Mouse (Mus musculus): ENCODE results near the gene Des. TPM values are rescaled to one million over a fixed set of nuclear protein-coding genes. Genes with fewer than 3 reads are reported as not detected.

Gene Des
- polyA plus RNA-seq, 1 experiment from 2014 or later = 2.9 TPM

DNA sequence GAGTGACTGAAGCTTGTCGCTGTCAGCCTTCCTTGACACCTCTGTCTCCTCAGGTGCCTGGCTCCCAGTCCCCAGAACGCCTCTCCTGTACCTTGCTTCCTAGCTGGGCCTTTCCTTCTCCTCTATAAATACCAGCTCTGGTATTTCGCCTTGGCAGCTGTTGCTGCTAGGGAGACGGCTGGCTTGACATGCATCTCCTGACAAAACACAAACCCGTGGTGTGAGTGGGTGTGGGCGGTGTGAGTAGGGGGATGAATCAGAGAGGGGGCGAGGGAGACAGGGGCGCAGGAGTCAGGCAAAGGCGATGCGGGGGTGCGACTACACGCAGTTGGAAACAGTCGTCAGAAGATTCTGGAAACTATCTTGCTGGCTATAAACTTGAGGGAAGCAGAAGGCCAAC lies 783 bp upstream of the Des start:
- Histone ChIP-seq H3K4me2 (no peak overlapping the region), H3K27ac (no peak overlapping the region), H3K4me1 (replicated peaks) (peaks cover 12% of the 10 kb centered on the region), H3K27me3 (peaks cover 65% of the 10 kb centered on the region), H3K36me3 (no peaks in the 10 kb centered on the region), H3K4me3 (no peak overlapping the region), H3K9me3 (no peaks in the 10 kb centered on the region), H3K9ac (no peak overlapping the region)
- 74% methylated on average over 13 of the region's 13 CpGs for WGBS
- no peak for ATAC-seq (ENCODE audit: low FRiP score)

DNA sequence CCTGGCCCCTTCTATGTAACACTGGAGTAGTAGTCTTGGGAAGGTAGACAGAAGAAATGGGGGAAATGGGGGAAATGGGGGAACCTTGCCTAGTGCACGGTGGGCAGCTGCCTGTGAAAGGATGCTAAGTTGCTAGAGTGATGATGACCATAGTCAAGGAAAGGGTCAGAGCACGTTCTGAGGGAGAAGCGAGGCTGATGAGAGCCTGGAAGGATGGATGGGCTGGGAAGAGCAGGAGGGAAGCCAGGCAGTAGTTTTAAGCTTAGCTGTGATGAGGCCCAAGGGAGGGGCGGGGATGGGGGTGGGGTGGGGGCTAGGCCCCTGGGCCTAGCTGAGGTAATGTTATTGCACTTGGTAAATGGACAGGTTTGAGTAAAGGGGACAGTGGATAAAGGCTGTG lies 994 bp downstream of the Des start:
- peak overlapping the region; percentile 52; the same call in 1 of the 2 replicates for H3K4me2 ChIP-seq
- H3K4me3 ChIP-seq = no peak overlapping the region
- no peak overlapping the region for H3K27ac ChIP-seq
- H3K9ac ChIP-seq = no peak overlapping the region
- peaks cover 62% of the 10 kb centered on the region for H3K27me3 ChIP-seq
- ATAC-seq (ENCODE audit: low FRiP score) = no peak
- H3K4me1 ChIP-seq (replicated peaks) = peaks cover 12% of the 10 kb centered on the region
- WGBS = 58% methylated on average over 4 of the region's 4 CpGs
- no peaks in the 10 kb centered on the region for H3K9me3 ChIP-seq
- H3K36me3 ChIP-seq = no peaks in the 10 kb centered on the region

GRCm38 (mm10) chr1:75361750-75362149 lies 1.6 kb downstream of the Des start:
- H3K9ac ChIP-seq = no peak overlapping the region
- H3K4me2 ChIP-seq = no peak overlapping the region
- H3K27ac ChIP-seq = no peak overlapping the region
- WGBS = 38% methylated on average over 4 of the region's 4 CpGs
- H3K9me3 ChIP-seq = no peaks in the 10 kb centered on the region
- peaks cover 12% of the 10 kb centered on the region for H3K4me1 ChIP-seq (replicated peaks)
- ATAC-seq (ENCODE audit: low FRiP score) = no peak
- peaks cover 67% of the 10 kb centered on the region for H3K27me3 ChIP-seq
- no peaks in the 10 kb centered on the region for H3K36me3 ChIP-seq
- no peak overlapping the region for H3K4me3 ChIP-seq

GRCm38 (mm10) chr1:75363868-75364267 lies 3.7 kb downstream of the Des start:
- no peak for ATAC-seq (ENCODE audit: low FRiP score)
- WGBS = 94% methylated on average over 3 of the region's 3 CpGs

GRCm38 (mm10) chr1:75365510-75366137 lies 5.5 kb downstream of the Des start:
- Histone ChIP-seq H3K27ac (no peak overlapping the region), H3K9ac (no peak overlapping the region), H3K9me3 (no peaks in the 10 kb centered on the region), H3K4me2 (no peak overlapping the region), H3K4me3 (no peak overlapping the region), H3K36me3 (no peaks in the 10 kb centered on the region), H3K4me1 (replicated peaks) (peaks cover 11% of the 10 kb centered on the region), H3K27me3 (peaks cover 60% of the 10 kb centered on the region)
- no peak for ATAC-seq (ENCODE audit: low FRiP score)
- 66% methylated on average over 14 of the region's 14 CpGs for WGBS

More at GRCm38 (mm10) chr1:75363868-75364267, 3.7 kb downstream of the Des start:
- Histone ChIP-seq H3K36me3 (no peaks in the 10 kb centered on the region), H3K9ac (no peak overlapping the region), H3K4me1 (replicated peaks) (peaks cover 12% of the 10 kb centered on the region), H3K27ac (no peak overlapping the region), H3K27me3 (peaks cover 66% of the 10 kb centered on the region), H3K4me2 (no peak overlapping the region), H3K4me3 (no peak overlapping the region), H3K9me3 (no peaks in the 10 kb centered on the region)

GRCm38 (mm10) chr1:75369360-75369983 lies 9.3 kb downstream of the Des start:
- H3K27me3 ChIP-seq = peaks cover 34% of the 10 kb centered on the region
- no peak overlapping the region for H3K4me3 ChIP-seq
- no peak for ATAC-seq (ENCODE audit: low FRiP score)
- H3K9ac ChIP-seq = no peak overlapping the region
- no peak overlapping the region for H3K4me2 ChIP-seq
- no peak overlapping the region for H3K27ac ChIP-seq
- H3K4me1 ChIP-seq (replicated peaks) = peaks cover 9% of the 10 kb centered on the region
- no peaks in the 10 kb centered on the region for H3K9me3 ChIP-seq
- H3K36me3 ChIP-seq = no peaks in the 10 kb centered on the region
- WGBS = 49% methylated on average over 25 of the region's 25 CpGs

DNA sequence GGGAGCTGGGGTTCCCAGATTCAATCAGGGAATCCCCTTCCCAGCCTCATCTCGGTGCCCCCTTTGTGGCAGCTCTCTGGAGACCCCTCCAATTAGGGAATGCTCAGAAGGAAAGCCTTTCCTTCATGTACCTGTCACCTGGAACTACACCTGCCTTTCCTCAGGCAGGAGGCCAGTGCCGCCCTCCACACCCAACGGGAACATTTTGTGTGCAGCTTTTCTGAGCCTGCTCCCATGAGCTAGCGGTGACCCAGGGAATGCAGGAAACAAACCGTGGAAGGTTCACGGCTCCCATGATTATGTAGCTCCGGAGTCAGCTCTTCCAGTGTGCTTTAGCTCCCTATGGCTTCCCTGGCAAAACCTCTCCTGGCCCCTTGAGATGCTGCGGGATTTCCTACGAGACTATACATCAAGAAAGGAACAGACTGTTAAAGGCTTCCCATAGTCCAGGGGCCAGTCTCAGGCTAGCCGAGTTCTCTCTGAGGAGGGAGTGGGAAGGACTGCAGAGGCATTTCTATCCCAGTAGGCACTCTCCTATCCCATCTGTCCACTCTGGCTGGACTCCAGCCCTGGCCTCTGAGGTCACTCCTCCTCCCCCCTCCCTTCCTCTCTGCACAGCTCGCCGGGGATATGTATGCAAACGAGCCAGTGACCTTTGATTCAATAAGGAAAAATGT lies 10.0 kb downstream of the Des start:
- no peaks in the 10 kb centered on the region for H3K36me3 ChIP-seq
- ATAC-seq (ENCODE audit: low FRiP score) = no peak
- WGBS = 54% methylated on average over 13 of the region's 13 CpGs
- no peak overlapping the region for H3K4me2 ChIP-seq
- no peak overlapping the region for H3K9ac ChIP-seq
- H3K27me3 ChIP-seq = peaks cover 41% of the 10 kb centered on the region
- H3K4me1 ChIP-seq (replicated peaks) = peaks cover 15% of the 10 kb centered on the region
- H3K9me3 ChIP-seq = no peaks in the 10 kb centered on the region
- no peak overlapping the region for H3K27ac ChIP-seq
- no peak overlapping the region for H3K4me3 ChIP-seq

DNA sequence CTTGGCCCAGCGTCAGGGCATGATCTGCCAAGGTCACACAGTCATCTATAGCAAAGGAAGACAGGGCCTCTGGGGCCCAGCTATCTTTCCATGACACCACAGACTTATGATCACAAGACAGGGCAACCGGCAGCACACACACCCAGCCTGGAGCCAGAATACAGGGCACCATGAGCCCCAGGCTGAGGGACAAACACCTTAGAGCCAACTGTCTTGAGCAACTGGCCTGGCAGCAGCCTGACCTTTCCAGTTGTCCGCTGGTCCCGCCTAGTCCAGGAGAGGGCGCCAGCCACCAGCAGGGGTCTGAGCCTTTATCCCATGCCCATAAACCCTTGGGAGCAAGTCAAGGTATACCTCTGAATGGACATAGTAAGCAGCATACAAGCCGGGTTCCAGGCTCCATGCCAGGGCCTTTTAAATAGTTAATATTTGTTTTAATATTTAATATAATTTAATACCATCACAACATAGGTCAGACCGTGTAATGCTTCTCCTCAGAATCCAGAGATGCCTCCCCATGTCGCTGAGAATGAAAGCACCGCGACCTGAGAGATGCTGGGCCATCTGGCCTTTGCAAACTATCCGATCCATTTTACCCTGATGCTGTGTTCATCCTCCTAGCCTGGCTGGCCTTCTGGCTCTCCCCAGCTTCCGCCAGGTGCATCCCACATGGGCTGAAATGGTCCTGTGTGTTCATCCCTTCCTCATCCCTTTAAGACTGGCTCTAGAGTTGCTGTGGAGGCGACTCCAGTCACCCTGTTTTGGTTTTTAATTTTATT lies 11.4 kb downstream of the Des start:
- Histone ChIP-seq H3K4me2 (no peak overlapping the region), H3K27me3 (peaks cover 49% of the 10 kb centered on the region), H3K36me3 (no peaks in the 10 kb centered on the region), H3K9me3 (no peaks in the 10 kb centered on the region), H3K27ac (no peak overlapping the region), H3K9ac (no peak overlapping the region), H3K4me1 (replicated peaks) (peaks cover 23% of the 10 kb centered on the region), H3K4me3 (no peak overlapping the region)
- ATAC-seq (ENCODE audit: low FRiP score) = no peak
- 52% methylated on average over 13 of the region's 13 CpGs for WGBS

- no peak overlapping the region for H3K4me3 ChIP-seq
- H3K4me2 ChIP-seq = no peak overlapping the region
- no peak overlapping the region for H3K9ac ChIP-seq
- 66% methylated on average over 3 of the region's 3 CpGs for WGBS
- H3K9me3 ChIP-seq = no peaks in the 10 kb centered on the region
- peaks cover 50% of the 10 kb centered on the region for H3K27me3 ChIP-seq
- ATAC-seq (ENCODE audit: low FRiP score) = no peak
- no peak overlapping the region for H3K27ac ChIP-seq
- H3K36me3 ChIP-seq = no peaks in the 10 kb centered on the region
- H3K4me1 ChIP-seq (replicated peaks) = peaks cover 23% of the 10 kb centered on the region
These were observed 12.3 kb downstream of the Des start for GRCm38 (mm10) chr1:75372450-75372849.

- WGBS = 38% methylated on average over 3 of the region's 3 CpGs
- peak overlapping the region; percentile 31 for H3K27ac ChIP-seq
- no peaks in the 10 kb centered on the region for H3K36me3 ChIP-seq
- no peak overlapping the region for H3K4me3 ChIP-seq
- H3K4me1 ChIP-seq (replicated peaks) = peaks cover 23% of the 10 kb centered on the region
- peaks cover 55% of the 10 kb centered on the region for H3K27me3 ChIP-seq
- H3K9ac ChIP-seq = no peak overlapping the region
- no peak for ATAC-seq (ENCODE audit: low FRiP score)
- no peak overlapping the region for H3K4me2 ChIP-seq
- H3K9me3 ChIP-seq = no peaks in the 10 kb centered on the region
These were observed 13.1 kb downstream of the Des start for GRCm38 (mm10) chr1:75373276-75373675.

GRCm38 (mm10) chr1:75374950-75375936 lies 15.1 kb downstream of the Des start, which contains the start of gene Speg:
TSS of gene Speg (plus strand) at chr1:75375297.
- H3K4me1 ChIP-seq (replicated peaks) = peaks cover 19% of the 10 kb centered on the region
- peak within 1 kb of the TSS; percentile 64 for H3K9ac ChIP-seq
- H3K4me2 ChIP-seq = peak within 1 kb of the TSS; percentile 52
- no peaks in the 10 kb centered on the region for H3K9me3 ChIP-seq
- H3K4me3 ChIP-seq = peak within 1 kb of the TSS; percentile 22
- WGBS = 6% methylated on average over 56 of the region's 57 CpGs
- peaks cover 62% of the 10 kb centered on the region for H3K27me3 ChIP-seq
- 0 out of 2 replicates have a peak, but pooled peaks have one; percentile 1 for ATAC-seq (ENCODE audit: low FRiP score)
- H3K36me3 ChIP-seq = no peaks in the 10 kb centered on the region
- no peak within 1 kb of the TSS for H3K27ac ChIP-seq

Measured in hindbrain, embryonic 13.5 days (tissue).